Mouse (Mus musculus): Measurements from ENCODE around the gene Abca7.

The Abca7 gene

DNA sequence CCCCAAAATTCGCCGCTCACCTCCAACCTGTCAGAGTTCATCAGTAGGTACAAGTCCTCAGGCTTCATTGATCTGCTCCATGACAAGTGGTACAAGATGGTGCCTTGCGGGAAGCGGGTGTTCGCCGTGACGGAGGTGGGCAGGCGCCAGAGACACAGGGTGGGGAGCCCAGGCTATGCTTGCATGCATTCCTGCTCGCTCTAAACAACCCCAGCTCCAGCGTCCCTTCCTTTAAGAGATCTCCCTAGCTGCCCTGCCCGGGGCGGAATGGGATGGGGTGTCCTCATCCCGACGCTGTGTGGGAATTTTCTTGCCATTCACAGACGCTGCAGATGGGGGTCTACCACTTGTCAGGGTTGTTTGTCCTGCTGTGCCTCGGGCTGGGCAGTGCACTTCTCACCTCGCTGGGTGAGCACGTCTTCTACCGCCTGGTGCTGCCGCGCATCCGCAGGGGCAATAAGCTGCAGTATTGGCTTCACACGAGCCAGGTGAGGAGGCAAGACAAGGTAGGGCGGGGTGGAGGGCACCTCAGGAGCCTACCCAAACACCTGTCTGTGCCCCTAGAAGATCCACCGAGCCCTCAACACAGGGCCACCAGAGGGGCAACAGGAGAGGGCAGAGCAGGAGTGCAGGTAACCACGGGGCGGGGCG is 20.1 kb upstream of the Abca7 start:
- no peak for DNase-seq

DNA sequence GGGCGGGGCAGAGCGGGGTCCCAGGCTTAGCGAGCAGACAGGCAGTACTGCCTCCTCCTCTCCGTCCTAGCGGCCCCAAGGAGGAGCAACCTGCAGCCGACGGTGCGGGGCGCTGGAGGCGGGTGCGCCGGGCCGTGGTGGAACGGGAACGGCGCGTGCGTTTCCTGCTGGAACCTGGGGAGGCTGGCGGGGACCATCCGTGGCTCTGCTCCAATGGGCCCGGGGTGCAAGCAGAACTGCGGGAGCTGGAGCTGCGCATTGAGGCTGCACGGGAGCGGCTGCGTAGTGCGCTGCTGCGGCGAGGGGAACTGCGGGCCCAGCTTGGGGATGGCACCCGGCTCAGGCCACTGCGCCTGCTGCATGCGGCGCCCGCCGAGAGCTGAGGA is 19.6 kb upstream of the Abca7 start:
- DNase-seq = no peak

DNA sequence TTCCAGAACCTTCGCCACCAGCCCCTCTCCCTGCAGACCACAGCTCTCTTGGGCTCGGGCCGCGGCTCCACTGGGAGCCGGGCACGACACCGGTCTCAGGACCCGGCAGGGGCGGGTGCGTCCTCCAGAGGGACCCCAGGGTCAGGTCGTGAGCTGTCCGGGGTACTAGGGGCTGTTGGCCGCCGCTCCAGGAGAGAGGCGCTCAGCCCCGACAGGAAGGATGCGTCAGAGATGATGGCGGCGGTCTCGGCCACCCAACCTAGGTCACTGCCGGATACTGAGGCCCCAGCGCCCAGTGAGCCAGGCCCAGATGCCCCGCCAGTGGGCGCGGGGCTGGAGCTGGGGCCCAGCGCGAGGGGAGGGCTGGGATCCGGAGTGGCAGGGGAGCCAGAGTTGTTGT is 19.0 kb upstream of the Abca7 start:
- DNase-seq = no peak

GRCm38 (mm10) chr10:79978061-79978460 is 18.2 kb upstream of the Abca7 start:
- no peak for DNase-seq

DNA sequence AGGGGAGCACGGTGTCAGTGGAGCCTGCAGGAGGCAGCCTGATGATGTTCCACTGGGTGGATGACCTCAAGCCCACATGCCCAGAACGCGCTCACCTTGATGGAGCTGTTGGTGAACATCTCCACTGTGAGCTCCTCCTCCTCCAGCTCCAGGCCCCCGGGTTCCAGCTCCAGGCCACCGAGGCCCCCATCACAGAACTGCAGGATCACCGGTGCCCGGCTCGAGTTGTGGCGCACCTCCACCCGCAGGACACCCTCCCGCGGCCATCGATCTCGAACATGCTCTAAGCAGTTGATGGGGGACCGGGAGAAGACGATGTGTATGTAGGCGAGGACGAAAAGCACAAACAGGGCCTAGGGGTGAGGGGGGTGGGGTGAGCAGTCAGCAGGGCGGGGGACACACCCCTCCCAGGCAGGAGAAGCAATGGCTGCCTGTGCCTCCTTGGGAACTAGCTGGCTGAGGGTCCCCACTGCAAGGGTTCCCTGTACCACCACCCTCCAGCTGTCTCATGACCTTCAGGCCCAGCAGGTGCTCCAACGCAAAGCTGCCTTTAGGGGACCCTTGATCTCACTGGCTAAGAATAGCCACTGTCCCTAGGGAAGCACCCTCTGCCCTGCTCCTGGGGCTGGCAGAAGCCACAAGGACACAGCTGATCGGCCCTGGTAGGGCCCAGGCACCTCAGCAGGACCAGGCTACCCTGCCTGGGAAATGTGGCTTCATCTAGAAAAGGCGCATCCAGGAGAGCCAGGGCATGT is 16.7 kb upstream of the Abca7 start:
- no peak for DNase-seq

- no peak for DNase-seq
These were observed 13.1 kb upstream of the Abca7 start for GRCm38 (mm10) chr10:79983205-79983604.

DNA sequence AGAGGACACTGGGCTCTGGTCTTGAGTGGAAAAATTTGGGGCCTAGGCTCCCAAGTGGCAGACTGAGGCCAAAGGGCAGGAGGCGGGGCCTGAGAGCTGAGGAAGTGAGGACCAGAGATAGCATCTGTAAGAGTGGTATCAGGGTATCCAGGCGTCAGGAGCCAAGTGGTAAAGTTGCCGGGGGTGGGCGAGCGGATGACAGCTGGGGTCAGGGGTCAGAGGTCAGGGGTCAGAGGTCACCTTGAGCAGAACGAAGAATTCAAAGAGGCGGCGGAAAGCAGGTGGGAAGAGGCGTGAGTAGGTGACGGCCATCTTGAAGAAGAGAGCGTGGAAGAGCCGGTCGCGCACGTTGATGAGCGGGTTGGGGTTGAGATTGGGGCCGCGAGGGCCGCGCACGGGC is 12.6 kb upstream of the Abca7 start:
- DNase-seq = peak; percentile 71

- DNase-seq = peak; percentile 94
These were observed 12.0 kb upstream of the Abca7 start, which contains the start of gene Tmem259 for GRCm38 (mm10) chr10:79984195-79984816. Tmem259 (minus strand) TSS chr10:79984330.

DNA sequence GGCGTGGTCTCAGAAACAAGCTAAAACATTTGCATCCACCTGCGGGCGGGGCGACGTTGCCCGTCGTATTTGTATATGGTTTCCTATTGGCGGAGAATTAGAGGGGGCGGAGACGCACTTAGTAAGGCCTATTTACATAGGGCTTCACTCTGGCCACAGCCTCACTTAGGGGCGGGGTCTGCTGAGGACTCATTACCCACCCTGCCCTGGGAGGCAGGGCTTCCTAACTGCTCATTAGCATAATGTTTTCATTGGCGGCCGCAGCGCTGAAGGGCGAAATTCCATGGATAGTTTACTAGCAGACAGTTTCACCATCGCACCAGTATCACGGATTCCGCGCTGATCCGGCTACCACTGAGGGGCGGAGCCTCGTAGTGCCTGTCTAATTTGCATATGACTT is 11.4 kb upstream of the Abca7 start:
- DNase-seq = peak; percentile 99

DNA sequence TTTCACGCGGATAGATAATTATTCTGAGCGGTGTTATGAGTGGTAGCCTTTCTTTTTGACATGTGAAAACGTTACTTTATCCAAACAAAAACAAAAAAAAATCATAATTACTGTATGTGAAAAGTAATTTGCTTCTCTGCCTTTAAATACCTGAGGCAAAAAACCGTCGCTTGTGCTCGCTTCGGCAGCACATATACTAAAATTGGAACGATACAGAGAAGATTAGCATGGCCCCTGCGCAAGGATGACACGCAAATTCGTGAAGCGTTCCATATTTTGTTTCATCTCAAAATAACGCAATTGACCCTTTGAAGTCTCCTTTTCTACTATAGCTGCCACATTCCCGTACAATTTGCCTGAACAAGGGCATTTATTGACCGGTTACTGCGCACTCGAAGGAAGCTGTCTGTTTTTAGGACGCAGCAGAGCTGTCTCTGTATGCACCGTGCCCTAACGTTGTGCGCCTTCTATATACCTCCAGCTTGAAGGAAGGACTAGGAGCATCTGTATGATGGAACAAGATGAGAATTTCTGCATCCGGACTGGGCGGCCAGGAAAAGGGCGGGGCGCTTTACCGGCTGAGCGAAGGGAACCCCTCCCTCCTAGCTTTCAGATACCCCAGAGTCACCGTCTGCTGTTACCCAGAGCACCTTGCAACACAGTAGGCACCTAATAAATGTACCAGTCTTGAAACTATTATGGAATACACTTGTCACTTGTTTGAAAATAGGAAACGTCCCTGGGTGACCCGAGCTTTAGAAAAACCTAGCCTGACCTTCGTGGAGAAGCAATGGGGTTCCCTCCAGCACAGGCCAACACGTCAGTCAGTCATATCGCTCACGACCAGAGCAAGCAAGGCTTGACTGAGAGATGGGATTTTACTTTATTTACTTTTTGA is 10.7 kb upstream of the Abca7 start:
- DNase-seq = peak; percentile 80

DNA sequence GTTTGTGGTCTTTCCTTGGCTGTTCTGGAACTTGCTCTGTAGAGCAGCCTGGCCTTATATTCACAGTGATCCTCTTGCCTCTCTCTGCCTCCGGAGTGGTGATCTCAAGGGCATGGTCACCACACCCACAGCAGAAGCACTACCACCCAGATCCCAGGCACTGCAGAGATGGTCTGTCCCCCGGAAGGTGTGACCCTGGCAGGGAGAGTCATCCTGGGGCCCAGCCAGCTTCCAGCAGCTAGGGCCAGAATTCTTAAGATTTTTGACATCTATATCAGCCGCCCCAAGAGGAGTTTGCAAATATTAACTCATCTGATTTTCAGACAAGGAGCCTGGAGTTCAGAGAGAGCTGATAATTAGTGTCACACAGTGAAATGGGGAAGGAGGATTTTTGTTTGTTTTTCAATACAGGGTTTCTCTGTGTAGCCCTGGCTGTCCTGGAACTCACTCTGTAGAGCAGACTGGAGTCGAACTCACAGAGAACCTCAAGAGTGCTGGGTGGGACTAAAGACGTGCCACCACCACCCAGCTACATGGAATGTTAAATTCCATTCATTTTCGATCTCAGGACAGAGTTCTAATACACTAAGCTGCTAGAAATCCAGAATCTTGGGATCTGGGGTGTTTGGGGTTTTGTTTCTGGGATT is 9.9 kb upstream of the Abca7 start:
- DNase-seq = no peak

GRCm38 (mm10) chr10:79986963-79987362 is 9.3 kb upstream of the Abca7 start:
- peak; percentile 87 for DNase-seq

- no peak for DNase-seq
These were observed 8.4 kb upstream of the Abca7 start for GRCm38 (mm10) chr10:79987771-79988505.

- DNase-seq = peak; percentile 34
These were observed 7.6 kb upstream of the Abca7 start, which contains the start of gene Cnn2 for GRCm38 (mm10) chr10:79988506-79989271. Cnn2 (plus strand) TSS chr10:79988584.

DNA sequence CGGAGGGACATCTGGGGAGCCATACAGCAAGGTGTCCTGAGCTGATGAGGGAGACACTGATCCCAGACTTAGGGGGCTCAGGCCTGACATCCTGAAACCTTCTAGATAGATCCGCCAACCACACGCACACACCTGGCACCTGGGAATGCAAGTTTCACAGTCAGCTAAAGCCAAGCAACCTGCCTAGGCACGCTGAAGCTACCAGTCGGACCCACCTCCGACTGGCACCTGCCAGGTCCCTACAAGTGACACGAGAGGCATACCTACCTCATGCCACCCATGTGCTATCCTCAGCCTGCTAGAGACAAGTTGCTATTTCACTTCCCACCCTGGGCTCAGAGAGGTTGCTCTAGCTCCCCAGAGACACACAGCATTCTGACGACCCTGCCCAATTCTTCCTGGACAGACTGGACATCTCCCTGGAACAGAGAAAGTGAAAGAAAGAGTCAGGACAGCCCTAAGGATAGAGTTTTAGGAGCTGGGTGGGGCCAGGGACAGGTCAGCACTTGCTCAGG is 7.0 kb upstream of the Abca7 start:
- DNase-seq = no peak

- peak; percentile 40 for DNase-seq
These were observed 6.4 kb upstream of the Abca7 start for GRCm38 (mm10) chr10:79989870-79990269.

DNA sequence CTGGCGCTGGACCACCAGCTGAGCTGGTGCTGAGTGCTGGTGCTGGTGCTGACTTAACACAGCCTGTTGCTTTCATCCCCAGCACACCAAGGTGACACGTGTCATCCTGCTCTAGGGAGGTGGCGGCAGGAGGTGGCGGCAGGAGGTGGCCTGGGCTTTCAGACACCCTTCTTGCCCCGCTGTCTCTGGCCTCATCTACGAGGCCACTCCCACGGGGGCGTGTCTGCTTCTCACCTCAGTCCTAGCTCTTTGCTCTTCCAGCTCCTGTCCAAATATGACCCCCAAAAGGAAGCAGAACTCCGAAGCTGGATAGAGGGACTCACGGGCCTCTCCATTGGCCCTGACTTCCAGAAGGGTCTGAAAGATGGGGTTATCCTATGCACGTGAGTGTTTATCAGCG is 5.2 kb upstream of the Abca7 start:
- DNase-seq = no peak

GRCm38 (mm10) chr10:79991548-79991947 is 4.7 kb upstream of the Abca7 start:
- DNase-seq = no peak

DNA sequence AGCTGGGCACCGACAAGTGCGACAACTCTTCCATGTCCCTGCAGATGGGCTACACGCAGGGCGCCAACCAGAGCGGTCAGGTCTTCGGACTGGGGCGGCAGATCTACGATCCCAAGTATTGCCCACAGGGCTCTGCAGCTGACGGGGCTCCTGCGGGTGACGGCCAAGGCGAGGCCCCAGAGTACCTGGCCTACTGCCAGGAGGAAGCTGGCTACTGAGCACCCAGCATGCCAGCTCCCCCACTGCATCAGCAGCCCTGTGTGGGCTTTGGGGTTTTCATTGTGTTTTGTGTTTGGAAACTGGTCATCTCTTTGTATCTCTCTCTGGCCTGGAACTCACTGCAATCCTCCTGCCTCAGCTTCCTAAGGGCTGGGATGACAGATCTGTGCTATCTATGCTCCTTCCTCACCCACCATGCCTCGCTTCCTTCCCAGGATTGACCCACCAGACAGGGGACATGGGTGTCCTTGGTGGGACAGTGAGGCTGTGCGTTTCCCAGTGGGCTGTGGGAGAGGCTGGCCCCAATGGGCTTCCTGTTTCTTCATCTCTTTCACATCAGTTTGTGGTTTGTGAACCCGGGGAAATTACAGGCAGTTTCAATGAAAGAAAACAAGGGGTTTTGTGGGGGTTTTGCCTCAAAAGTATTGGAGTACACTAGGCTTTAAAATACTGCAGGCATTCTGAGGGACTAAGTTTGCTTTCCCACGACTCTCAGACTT is 1.7 kb upstream of the Abca7 start:
- DNase-seq = no peak

- no peak for DNase-seq
These were observed 658 bp upstream of the Abca7 start for GRCm38 (mm10) chr10:79995636-79996035.

All from retina, postnatal 1 day (tissue).